Mouse (Mus musculus): ENCODE measurements at regions not wholly inside any gene's neighbourhood (a gene's known extent, or its start where the extent isn't known, plus 50 kb on each side); places are given as distances from the start of the nearest gene placed in this dataset.

DNA sequence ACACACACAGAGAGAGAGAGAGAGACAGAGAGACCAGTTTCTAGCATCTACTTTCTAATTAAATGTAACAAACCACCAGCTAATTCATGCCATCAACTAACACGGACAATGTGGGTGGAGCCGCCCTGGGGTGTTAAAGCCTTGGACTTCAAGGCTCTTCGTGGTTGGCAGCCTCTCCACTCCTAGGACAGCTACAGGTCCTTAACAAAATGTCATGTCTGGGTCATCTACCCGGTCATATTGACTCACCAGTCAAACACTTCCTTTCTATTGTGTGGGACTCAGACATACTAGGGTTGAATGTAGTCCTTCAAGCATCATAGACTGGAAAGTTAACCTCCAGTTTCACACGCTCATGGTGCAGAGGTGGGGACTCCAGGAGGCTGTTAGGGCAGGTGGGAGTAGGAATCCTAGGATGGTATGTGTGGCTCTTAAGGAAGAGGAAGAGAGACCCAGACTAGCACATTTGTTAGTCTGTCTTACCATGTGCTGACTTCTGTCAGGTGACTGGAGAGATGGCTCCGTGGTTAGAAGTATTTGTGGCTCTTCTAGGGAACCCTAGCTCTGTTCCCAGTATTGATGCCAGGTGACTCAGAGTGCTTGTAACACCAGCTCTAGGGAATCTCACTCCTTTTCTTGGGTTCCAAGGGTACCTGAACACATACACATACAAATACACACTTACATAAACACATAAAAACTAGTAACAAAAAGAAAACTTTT lies 155.7 kb upstream of the Rreb1 start:
- no peak for DNase-seq

DNA sequence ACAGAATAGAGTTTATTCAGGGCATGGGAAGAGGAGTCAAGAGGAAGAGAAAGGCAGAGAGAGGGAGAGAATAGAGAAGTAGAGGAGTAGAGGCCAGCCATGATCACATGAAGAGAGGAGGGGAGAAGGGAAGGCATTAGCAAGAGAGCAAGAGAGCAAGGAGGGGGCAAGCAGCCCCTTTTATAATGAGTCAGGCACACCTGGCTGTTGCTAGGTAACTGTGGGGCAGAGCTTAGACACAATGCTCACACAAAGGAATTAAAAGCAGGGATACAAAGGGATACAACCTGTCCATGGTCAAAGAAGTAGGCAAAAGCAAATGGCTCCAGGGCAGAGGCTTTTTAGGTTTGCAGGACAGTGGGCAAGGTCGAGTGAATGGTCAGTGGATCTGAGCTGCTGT lies 153.5 kb upstream of the Rreb1 start:
- DNase-seq: no peak

DNA sequence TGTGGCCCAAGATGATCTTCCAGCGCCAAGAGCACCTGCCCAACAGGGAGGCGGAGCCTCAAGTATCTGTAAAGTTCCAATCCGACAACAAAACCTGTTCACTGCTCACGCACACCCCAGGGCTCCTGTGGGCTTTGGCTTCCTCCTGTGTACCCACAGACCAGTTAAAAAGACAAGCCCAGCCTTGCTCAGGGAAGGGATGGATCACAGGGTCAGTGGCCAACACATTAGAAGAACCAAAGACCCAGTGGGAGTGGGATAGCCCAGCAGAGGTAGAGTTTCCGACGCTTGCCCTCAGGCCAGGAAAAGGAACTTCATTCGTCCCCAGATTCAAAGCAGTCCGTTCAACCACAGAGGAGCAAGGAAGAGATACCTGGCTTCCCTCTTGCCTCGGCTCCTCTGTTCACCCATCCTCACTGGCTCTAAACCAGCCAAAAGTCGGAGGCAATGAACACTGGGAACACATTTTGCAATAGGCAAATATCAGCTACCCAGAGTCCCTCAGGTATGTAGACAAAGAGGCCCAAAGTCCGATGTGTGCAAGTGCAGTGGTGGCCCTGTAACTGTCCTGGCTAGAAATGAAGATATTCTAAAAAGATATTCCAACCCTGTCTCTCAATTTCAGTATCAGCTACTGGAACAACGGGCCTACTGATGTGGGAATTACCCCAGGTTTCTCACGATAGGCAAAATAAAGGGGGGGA lies 152.5 kb upstream of the Rreb1 start:
- no peak for DNase-seq

DNA sequence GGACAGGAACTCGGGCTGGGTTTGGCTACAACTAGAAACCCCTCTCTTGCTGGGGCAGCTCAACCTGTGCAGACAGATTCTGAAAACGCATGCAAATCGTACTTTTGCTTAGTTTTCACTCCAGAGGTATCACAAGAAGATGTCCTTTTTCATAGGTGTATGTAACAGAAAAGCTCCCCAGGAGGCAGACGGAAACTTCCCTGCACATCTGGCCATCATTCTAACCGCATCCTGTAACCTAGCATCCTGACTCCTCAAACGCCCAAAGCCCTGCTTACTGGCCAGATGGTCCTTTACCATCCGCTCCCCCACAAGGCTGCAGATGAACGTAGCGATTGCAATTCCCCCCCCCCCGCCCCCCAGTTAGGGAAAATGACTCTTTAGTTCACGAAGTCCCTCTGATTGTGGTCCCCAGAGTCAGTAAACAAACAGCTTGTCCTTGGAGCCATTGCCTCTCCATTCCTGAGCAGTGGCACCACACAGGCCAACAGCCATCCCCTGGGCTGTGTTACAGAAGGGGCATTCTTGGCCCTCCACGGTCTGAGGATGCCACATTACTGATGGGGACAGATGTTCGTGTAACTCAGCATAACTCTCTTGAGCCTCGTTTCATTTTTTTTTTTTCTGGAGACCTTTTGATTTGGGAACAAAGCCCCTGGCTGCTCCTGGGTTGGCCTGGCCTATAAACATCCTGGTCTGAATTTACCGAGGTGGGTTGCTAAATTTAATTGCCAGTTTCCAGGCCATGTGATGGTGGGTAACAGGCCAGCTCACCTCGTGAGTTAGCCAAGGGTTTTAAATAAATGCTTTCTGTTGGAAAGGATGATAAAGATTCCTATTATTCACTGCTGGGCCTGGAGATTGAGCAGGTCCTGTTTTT lies 149.6 kb upstream of the Rreb1 start:
- no peak for DNase-seq

DNA sequence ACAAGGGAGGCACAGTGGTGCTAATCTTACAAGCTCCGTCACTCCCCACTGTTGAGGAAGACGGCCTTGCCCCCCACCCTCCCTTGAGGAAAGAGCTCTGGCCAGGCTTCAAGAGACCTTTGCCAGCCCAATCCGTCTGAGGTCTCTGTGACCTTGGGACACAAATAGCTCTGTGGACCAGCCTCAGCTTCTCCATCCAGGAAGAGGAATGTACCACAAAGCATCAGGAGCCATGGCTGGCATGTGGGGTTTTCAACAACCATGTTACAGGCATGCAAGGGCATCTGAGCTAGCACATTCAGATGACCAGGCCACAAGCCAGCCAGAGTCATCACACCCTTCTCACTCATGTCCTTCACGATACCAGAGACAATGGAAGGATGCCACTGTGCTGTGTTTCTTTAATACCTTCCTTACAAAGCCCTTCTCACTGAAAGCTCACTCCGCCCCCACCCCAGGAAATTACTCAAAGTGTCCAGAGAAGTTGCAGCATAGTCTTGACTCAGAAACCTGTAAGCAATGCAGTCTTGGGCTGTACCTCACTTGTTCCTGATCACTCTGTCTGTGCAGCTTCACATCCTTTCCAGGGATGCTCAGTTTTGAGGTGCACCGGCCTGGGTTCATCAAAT lies 148.8 kb upstream of the Rreb1 start:
- no peak for DNase-seq

DNA sequence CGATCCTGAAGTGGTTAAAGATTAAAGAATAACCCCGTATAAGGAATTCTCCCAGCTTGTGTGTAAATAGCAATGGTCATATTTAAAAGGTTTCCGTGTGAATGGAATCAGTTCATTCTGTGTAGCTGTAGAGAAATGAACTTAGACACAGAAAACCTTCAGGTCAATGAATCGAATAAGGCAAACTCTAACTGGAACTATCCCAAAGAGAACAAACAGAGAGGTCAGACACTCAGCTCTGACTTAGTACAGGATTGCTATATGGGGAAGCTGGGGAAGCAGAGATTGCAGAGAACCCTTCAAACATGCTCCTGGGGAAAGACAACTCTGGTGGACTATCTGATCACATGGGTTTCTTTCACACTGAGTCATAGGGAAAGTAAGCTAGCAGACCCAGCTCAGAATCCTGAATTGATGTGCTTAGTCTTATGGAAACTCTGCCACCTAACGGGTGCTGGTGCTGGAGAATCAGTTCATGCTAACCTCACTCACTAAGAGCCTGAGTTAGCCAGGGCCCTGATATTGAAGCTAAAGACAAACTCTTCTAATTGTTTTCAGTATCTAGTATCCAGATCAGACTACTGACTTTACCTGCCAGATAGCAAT lies 145.3 kb upstream of the Rreb1 start:
- DNase-seq: no peak

DNA sequence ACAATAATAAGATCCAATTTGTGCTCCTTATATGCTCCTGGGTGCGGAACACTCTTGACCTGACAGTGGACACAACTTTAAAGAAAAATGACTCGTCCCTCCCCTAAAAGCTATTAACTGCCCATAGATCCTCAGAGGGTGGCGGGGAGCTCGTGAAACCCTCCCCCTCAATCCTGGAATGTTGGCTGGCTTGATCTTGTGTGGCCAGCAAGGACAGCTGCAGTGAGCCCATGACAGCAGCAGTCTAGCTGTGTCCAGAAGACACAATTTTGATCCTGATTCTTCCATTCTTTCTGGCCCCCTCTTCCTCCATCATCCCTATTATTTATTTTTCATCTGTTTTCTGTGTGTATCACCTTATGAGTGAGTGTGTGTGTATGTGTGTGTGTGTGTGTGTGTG lies 141.8 kb upstream of the Rreb1 start:
- no peak for DNase-seq

DNA sequence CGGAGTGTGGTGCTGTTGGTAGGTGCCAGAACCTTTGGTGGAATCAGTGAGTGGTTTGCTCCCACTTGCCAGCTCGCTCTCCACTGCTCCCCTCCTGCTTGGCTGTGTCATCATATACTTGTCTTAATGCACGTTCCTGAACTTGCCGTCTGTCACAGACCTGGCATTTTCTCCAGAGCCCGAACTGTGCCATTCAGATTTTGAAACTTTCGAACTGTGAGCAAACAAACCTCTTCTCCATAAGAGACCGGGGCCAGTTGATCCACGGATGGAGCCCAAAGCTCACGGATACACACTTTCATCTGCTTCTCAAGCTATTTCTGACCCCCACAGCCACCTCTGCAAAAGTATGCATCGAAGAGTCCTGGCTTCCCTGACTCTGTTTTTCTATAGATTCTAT lies 141.0 kb upstream of the Rreb1 start:
- DNase-seq: no peak

DNA sequence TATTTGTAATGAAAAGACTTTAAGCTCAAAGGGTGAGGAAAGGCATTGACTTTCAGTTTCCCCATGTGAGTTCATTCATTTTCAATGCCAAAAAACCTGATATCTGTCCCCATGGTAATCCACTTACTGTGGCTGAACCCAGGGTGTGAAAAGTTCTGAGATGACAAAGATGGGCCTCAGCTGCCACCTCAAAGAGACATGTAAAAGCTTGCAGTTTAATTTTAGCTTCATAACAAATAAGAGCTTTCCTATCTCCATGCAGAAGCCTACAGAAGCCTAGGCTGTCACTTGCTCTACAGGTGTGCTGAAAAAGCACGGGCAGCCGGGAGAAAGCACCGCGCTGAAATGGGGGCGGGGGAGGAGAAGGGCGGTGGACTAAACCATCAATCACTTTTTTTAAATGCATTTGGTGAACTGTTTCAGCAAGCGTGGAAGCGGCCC lies 140.1 kb upstream of the Rreb1 start:
- DNase-seq: no peak

DNA sequence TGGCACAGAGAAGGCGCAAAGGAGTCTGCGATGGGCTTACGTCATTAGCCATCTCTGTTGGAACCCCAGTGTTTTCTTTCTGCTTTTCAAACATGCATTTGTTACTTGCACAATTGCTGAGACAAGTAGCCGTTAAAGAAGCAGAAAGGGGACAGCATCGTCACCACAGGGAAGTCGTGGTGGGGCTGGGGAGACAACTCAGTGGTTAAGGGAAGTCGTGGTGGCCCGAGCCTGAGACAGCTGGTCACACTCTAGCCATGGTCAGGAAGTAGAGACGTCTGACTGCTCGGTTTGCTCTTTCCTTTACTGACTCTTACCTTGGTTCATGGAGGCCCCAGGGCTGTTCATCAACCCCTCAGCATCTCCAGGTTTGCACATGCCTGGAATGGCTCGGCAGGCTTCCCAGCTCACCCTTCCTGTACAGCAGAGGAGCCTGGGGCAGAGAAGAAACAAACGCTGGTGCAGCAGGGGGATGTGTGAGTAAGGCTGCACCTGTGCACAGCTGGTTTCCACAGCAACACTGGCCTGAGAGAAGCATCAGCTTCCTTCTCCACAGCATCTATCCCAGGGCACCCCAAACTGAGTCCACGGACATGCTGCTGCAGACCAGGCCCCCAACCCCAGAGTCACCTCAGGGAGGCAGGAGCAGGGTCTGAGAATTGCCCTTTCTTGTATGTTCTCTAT lies 135.6 kb upstream of the Rreb1 start:
- no peak for DNase-seq

DNA sequence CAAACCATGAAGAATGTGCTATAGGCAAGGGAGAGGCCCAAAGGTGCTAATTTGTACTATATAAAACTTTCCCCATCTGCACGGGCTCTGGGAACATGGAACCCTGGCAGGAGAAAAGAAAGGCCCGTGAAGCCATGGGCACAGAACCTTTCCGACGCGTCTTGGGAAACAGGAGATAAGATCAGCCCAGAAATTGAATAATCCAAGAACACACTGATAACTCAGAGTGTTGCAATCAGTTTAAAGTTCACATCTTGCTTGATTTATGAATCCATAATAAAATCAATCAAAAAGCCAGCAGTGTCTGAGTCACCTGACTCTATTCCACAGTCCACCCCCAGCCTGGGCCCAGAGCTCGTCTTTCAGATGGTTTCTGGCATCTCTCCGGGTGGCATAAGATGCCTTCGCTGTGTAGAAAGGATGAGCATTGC lies 133.4 kb upstream of the Rreb1 start:
- no peak for DNase-seq

DNA sequence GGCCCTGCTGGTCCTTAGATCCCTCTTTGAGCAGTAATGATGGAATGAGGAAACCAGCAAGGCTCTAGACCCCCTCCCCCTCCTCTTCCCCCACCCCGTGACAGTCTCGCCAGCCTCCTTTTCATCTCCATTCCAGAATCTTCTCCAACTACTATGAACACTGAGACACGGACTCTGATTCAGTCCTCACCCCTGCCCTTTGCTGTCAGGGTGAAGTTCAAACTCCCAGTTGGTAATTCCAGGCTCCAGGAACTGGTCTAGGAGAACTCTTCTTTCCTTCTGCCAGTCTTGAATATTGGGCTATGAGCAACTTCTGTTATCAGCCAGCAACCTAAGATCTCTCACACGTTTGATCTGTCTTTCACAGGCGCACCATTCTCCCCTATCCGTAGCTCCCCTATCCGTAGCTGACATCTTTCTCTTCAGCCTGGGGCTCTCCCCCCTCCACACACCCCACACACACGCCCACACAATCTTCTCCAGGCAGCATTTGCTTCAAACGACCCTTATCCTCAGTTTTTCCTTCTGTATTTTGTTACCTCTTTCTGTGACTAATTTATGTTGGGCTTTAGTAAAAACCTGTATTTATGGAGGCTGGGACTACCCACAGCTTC lies 128.6 kb upstream of the Rreb1 start:
- no peak for DNase-seq

DNA sequence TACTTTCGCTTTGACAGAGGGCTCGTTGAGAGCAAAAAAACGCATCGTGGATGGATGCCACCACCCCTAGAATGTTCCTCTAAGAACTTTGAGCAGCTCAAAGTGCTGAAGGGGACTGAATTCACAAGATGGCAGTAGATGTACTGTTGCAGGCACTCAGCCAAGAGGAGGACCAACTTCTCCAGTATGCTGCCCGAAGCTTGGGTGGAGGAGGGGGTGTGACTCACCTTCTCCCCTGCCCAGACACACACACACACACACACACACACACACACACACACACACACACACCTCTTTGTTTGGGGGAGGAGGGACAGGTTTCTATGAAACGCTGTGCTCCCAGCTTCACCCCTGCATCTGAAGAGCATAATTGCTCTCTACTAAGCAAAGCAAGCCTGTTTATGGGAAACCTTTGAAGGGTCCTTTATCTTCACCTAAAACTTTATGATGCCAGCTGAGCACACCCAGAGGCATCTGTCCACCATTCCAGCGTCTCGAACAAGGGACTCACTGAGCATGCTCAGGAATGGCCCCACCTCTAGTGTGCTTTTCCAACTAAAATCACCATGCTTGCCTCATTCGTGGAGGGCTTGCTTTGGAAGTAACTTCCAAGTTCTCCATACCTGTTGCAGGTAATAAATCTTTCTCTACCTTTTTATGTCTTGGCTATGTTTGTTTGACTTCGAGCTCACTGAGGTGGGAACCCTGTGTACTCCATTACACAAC lies 126.8 kb upstream of the Rreb1 start:
- no peak for DNase-seq

DNA sequence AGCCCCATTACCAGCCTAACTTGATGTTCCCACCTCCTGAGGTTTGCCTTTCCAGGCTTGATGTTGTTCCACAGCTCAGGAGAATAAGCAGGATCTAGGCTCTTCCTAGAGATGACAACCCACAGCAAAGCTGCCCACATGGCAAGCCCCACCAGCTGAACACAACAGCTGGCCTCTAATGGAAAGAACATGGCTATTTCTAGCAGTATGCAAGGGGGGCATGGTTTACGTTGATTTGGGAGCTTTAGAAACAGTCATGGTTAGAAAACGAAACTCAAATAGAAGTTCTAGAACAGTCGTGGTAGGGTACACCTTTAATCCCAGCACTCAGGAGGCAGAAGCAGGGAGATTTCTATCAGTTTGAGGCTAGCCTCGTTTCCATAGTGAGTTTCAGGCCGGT lies 123.5 kb upstream of the Rreb1 start:
- no peak for DNase-seq

DNA sequence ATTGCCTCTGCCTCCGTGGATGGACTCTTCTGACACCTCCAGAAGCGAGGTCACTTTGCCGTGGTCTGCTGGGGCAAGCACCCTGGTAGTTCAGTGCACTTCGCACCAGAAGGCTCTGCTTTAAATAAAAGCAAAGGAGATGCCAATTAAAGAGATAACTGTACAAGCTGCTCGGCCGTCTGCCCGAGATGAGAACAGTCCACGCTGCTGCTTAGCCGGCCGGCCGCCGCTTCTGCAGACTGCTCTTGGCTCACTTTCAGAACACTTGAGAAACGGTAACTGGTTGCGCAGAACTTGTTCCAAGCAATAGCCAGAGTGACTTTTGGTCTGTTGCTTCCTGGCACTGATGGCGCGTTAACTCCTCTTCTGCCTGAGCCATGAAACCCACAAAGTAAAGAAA lies 121.0 kb upstream of the Rreb1 start:
- DNase-seq: peak; percentile 76

DNA sequence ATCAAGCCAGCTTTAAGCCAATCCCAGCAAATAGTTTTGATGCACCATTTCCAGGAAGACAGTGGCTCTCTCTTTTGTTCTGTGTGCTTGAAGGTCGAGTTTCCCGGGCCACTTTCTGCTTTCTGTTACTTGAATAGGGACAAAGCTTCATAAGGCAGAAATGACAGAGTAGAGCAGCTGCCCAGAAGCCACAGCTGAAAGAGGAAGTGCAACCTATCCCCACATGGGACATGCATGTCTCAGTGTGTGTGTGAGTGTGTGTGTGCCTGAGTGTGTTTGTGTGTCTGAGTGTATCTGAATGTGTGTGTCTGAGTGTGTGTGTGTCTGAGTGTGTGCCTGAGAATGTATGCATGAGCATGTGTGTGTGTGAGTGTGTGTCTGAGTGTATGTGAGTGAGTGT lies 120.2 kb upstream of the Rreb1 start:
- no peak for DNase-seq

DNA sequence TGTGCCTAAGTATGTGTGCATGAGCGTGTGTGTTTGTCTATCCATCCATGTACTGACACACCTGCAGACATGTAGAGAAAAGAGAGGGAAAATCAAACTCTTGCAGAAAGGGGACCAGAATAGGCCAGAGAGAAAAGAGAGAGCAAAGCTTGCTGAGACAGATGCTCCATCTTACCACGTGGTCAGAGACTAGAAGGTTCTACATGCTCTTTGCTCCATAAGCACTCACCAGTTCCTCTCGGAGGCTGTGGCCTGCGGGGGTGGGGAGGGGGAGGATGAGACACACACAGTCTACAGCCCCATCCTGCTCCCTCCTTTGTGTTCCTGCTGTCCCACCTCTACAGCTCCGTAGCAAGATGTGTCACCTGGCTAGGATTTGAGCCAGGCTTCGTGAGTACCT lies 119.7 kb upstream of the Rreb1 start:
- DNase-seq: no peak

DNA sequence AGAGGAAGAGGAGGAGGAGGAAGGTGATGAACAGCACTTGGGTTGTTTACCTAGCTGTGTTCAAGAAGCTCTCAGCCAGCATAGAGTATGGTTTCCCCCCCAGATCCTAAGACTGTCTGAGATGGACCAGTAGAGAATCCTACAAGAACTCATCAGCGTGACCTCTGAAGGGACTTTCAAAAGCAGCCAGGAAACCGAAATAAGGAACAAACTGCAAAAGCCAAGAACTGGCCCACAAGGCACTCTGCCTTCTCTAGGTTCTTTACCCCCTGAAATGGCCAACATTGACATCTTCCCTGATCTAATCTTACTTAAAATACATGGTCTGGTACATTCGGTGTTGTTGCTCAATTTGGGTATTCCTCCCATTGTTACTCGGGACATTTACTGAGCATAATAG lies 118.1 kb upstream of the Rreb1 start:
- no peak for DNase-seq

DNA sequence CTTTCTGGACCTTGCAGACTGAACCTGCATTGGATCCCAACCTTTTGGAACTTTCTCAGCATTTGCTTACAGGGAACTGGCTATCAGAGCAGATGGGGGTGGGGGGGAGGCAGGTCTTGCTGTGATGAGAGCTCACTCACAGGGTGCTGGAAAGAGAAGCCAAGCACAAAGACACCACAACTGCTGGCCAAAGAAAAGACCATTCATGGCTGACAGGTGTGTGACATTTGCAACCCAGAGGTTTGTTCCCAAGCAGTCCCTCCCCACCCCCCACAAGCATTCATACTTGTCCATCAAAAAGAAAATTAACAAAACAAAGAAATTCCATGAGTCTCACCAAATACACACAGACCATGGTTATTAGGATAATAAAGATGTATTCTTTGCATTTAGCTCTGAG lies 117.5 kb upstream of the Rreb1 start:
- no peak for DNase-seq

DNA sequence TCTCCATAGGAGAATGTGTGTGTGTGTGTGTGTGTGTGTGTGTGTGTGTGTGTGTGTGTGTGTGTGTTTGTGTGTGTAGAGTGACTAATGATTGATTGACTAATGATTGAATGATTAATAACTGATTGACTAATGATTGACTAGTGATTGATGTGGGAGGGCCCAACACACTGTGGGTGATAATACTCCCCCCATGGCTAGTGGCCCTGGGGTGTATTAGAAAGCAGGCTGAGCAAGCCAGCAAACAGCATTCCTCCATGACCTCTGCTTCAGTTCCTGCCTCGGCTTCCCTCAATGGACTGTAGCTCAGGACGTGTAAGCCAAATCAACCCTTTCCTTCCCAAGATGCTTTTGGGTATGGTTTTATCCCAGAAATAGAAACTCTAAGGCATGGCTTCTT lies 114.1 kb upstream of the Rreb1 start:
- no peak for DNase-seq

Data from lung, postnatal 14 days (tissue).